Mouse (Mus musculus) stomach, postnatal 0 days (tissue): ENCODE results near the gene Ccdc160.

Experiments used
- CTCF ChIP-seq: IDR thresholded peaks from 2 replicates; pipeline ENCODE4 v1.5.1; 2016; ENCODE audit warnings: antibody characterized with exemption, low read depth, mild to moderate bottlenecking, moderate library complexity
- EP300 ChIP-seq: optimal IDR thresholded peaks from 2 replicates; pipeline ENCODE3; 2016; ENCODE audit warnings: antibody characterized with exemption

GRCm38 (mm10) chrX:52746849-52747248, 44.2 kb upstream of the Ccdc160 start:
- TF ChIP-seq EP300 (no peak), CTCF (no peak)
